In the genomic region with DNA sequence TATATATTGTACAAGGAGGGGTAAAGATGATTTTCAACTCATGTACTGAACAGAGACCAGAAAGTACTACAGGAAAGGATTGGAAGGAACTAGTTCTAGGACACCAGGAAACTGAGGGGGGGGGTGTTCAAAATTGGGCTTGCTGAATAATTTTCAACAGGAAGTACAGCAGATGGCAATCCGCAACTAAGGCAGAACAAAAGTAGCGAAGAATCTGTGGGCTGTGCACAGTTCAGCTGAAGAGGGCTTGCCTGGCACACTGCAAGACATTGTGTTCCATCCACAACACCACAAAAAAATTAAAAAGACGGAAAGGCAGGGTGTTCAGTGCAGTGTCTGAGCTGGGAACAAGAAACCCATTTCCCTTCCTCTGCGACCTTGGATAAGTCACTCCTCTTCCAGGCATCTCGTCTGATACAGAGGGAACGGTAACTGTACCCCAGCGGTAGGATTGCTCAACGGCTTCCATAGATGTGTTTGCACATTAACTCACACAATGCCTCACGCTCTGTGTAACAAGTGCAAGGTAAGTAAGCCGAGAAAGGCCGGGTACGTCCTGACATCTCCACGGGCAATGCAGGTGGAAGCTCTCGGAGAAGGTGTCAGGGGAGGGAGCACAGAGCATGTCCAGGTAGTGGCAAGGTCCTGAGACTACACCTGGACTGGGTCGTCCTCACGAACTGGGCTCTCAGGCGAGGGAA, we compare ENCODE assay signal across 8 mouse cellular contexts. TPM values are rescaled to one million over a fixed set of nuclear protein-coding genes. Genes with fewer than 3 reads are reported as not detected.
A peak's percentile ranks its signal among the peaks of the same experiment; 100 is the strongest.
DNase-seq lines count a peak whose midpoint lies in the region; ATAC-seq and TF ChIP-seq lines count a peak whose summit lies in the region.

No protein-coding gene starts in this region.

- no peaks in the 10 kb centered on the region for H3K4me1 ChIP-seq in embryonic facial prominence, embryonic 11.5 days (ENCODE audit: control insufficient read depth, insufficient read depth, low read length)
- H3K4me1 ChIP-seq in heart, embryonic 16.5 days (ENCODE audit: control insufficient read depth, insufficient read depth, low read length) = peaks cover 5% of the 10 kb centered on the region
- H3K4me1 ChIP-seq in lung, embryonic 16.5 days (replicated peaks; ENCODE audit: control insufficient read depth, insufficient read depth, low read length) = peaks cover 8% of the 10 kb centered on the region

- peak overlapping the region; percentile 91 for H3K9ac ChIP-seq in embryonic facial prominence, embryonic 11.5 days (replicated peaks; ENCODE audit: low read length)
- peak overlapping the region; percentile 78 for H3K9ac ChIP-seq in heart, embryonic 16.5 days (ENCODE audit: low read length)
- H3K9ac ChIP-seq in lung, embryonic 16.5 days (ENCODE audit: low read length) = peak overlapping the region; percentile 90

- TF ChIP-seq CTCF in layer of hippocampus, adult 2 months (conservative IDR thresholded peaks at IDR 0.05) = no peak

- H3K4me2 ChIP-seq in embryonic facial prominence, embryonic 11.5 days (ENCODE audit: low read depth, low read length) = peak overlapping the region; percentile 84
- H3K4me2 ChIP-seq in heart, embryonic 16.5 days (ENCODE audit: low read depth, low read length) = peak overlapping the region; percentile 78
- H3K4me2 ChIP-seq in lung, embryonic 16.5 days (ENCODE audit: low read depth, low read length) = peak overlapping the region; percentile 82

- H3K36me3 ChIP-seq in embryonic facial prominence, embryonic 11.5 days (replicated peaks; ENCODE audit: control insufficient read depth, insufficient read depth, low read depth, low read length) = no peaks in the 10 kb centered on the region
- no peaks in the 10 kb centered on the region for H3K36me3 ChIP-seq in heart, embryonic 16.5 days (ENCODE audit: control insufficient read depth, insufficient read depth)
- H3K36me3 ChIP-seq in lung, embryonic 16.5 days (ENCODE audit: control insufficient read depth, insufficient read depth, low read length) = no peaks in the 10 kb centered on the region
- H3K36me3 ChIP-seq in splenic B cell, adult 2 months (ENCODE audit: control insufficient read depth, insufficient read depth, low read length, poor library complexity, severe bottlenecking) = no peaks in the 10 kb centered on the region

- WGBS in embryonic facial prominence, embryonic 11.5 days = 5% methylated on average over 17 of the region's 17 CpGs
- WGBS in heart, embryonic 16.5 days = 6% methylated on average over 17 of the region's 17 CpGs
- WGBS in lung, embryonic 16.5 days = 2% methylated on average over 17 of the region's 17 CpGs

- H3K9me3 ChIP-seq in embryonic facial prominence, embryonic 11.5 days (replicated peaks; ENCODE audit: control insufficient read depth, low read length) = no peaks in the 10 kb centered on the region
- H3K9me3 ChIP-seq in heart, embryonic 16.5 days (replicated peaks; ENCODE audit: control insufficient read depth, low read length) = no peaks in the 10 kb centered on the region
- no peaks in the 10 kb centered on the region for H3K9me3 ChIP-seq in lung, embryonic 16.5 days (ENCODE audit: control insufficient read depth, low read length)

- H3K4me3 ChIP-seq in embryonic facial prominence, embryonic 11.5 days (ENCODE audit: low read depth, low read length) = peak overlapping the region; percentile 93
- H3K4me3 ChIP-seq in heart, embryonic 16.5 days (ENCODE audit: low read length) = peak overlapping the region; percentile 68
- peak overlapping the region; percentile 99 for H3K4me3 ChIP-seq in layer of hippocampus, adult 2 months
- H3K4me3 ChIP-seq in lung, embryonic 16.5 days (ENCODE audit: low read length) = peak overlapping the region; percentile 88

- H3K27me3 ChIP-seq in embryonic facial prominence, embryonic 11.5 days (ENCODE audit: control insufficient read depth, insufficient read depth, low read length) = no peaks in the 10 kb centered on the region
- H3K27me3 ChIP-seq in heart, embryonic 16.5 days (ENCODE audit: control insufficient read depth, insufficient read depth, low read length) = no peaks in the 10 kb centered on the region
- no peaks in the 10 kb centered on the region for H3K27me3 ChIP-seq in lung, embryonic 16.5 days (ENCODE audit: control insufficient read depth, insufficient read depth, low read depth, low read length)
- H3K27me3 ChIP-seq in splenic B cell, adult 2 months (ENCODE audit: control insufficient read depth, insufficient read depth, low read length, poor library complexity, severe bottlenecking) = no peaks in the 10 kb centered on the region

- peak; percentile 13 for DNase-seq in adrenal gland, postnatal 14 days
- no peak for DNase-seq in adrenal gland, postnatal 4 days (ENCODE audit: low spot score in 2 of 2)
- DNase-seq in embryonic facial prominence, embryonic 11.5 days (ENCODE audit: low spot score) = peak; percentile 33
- peak; percentile 46 to 61 for DNase-seq in layer of hippocampus, adult 2 months (ENCODE audit: low spot score in 2 of 2)
- DNase-seq in splenic B cell, adult 2 months (ENCODE audit: low read depth, low spot score) = peak; percentile 5

- no peak overlapping the region for H3K27ac ChIP-seq in embryonic facial prominence, embryonic 11.5 days (replicated peaks; ENCODE audit: low read depth, low read length)
- peak overlapping the region; percentile 74 for H3K27ac ChIP-seq in heart, embryonic 16.5 days (ENCODE audit: low read length)
- H3K27ac ChIP-seq in layer of hippocampus, adult 2 months = peak overlapping the region; percentile 94
- peak overlapping the region; percentile 85 for H3K27ac ChIP-seq in lung, embryonic 16.5 days (ENCODE audit: low read length)

- peak; percentile 33 for ATAC-seq in CD4-positive, CD25-positive, alpha-beta regulatory T cell, adult 4 months
- ATAC-seq in embryonic facial prominence, embryonic 11.5 days (replicated peaks; ENCODE audit: insufficient number of reproducible peaks, low FRiP score, low TSS enrichment, low read depth) = peak; percentile 4; the same call in 1 of the 2 replicates
- no peak for ATAC-seq in heart, embryonic 16.5 days (replicated peaks; ENCODE audit: extremely low read depth, insufficient read depth, low FRiP score)
- peak; percentile 24 for ATAC-seq in lung, embryonic 16.5 days (ENCODE audit: low read depth)

RNA-seq across cellular contexts. Expression of a gene that starts 0.8 kb away (rescaled TPM):
- total RNA-seq in adrenal gland, postnatal 14 days (2021) = 31.3 and 36.2 TPM in 2 replicates
- total RNA-seq in adrenal gland, postnatal 4 days (2021) = 10 to 100 TPM; 42.7 to 55.3 TPM
- 10 to 100 TPM; 12.6 to 14.9 TPM for polyA plus RNA-seq in CD4-positive, CD25-positive, alpha-beta regulatory T cell, adult 4 months (2017; shearing (Covaris generic))
- 33.4 and 36.0 TPM in 2 replicates for polyA plus RNA-seq in embryonic facial prominence, embryonic 11.5 days (2014; fragmentation: Nextera tagmentation; extraction: Ambion mirVana)
- 16.2 and 17.6 TPM in 2 replicates for polyA plus RNA-seq in heart, embryonic 16.5 days (2015; fragmentation: Nextera tagmentation; extraction: Ambion mirVana)
- total RNA-seq in layer of hippocampus, adult 2 months (2021) = 100 to 1,000 TPM; 130 to 134 TPM
- 33.9 and 34.0 TPM in 2 replicates for polyA plus RNA-seq in lung, embryonic 16.5 days (2015; fragmentation: Nextera tagmentation; extraction: Ambion mirVana)

Comparison
In these comparisons a context has a peak if more than half of its experiments do, and no peak if none do; other contexts are left out.
1. DNase-seq: peak in adrenal gland, postnatal 14 days (single experiment), embryonic facial prominence, embryonic 11.5 days (single experiment), layer of hippocampus, adult 2 months (2 of 2) and splenic B cell, adult 2 months (single experiment); none in adrenal gland, postnatal 4 days (0 of 2).
2. Peak in every context shown above with its lines, with median percentiles within 50 percentile points of each other: H3K4me2 ChIP-seq, H3K4me3 ChIP-seq and H3K9ac ChIP-seq.